Mouse (Mus musculus): ENCODE data around the gene Ccr1.

- TF ChIP-seq POLR2A (IDR thresholded peaks at IDR 0.05; ENCODE audit: low read depth, low read length) = no peak
- TF ChIP-seq CTCF (IDR thresholded peaks at IDR 0.05; ENCODE audit: extremely low read depth, insufficient read length, insufficient replicate concordance, low read depth, low read length) = no peak
Observed at GRCm38 (mm10) chr9:123953551-123953950, 14.9 kb downstream of the Ccr1 start.
